Mouse (Mus musculus) heart, adult 10 weeks (tissue): ENCODE results near the gene Tmem204. TPM values are rescaled to one million over a fixed set of nuclear protein-coding genes. Genes with fewer than 3 reads are reported as not detected.

ENCODE experiments used
- polyA plus RNA-seq: library from polyadenylated mRNA; stranded (reverse); fragments of 350-450 nt; fragmentation: Illumina TruSeq; extraction: RNeasy Lipid Tissue Mini Kit (QIAGEN cat#74804); gene quantifications from one replicate; pipeline ENCODE4 v1.2.3, GENCODE M21; 2014; ENCODE audit warnings: low read depth, low replicate concordance

Tmem204 gene
- polyA plus RNA-seq, result 49.6 TPM

DNA sequence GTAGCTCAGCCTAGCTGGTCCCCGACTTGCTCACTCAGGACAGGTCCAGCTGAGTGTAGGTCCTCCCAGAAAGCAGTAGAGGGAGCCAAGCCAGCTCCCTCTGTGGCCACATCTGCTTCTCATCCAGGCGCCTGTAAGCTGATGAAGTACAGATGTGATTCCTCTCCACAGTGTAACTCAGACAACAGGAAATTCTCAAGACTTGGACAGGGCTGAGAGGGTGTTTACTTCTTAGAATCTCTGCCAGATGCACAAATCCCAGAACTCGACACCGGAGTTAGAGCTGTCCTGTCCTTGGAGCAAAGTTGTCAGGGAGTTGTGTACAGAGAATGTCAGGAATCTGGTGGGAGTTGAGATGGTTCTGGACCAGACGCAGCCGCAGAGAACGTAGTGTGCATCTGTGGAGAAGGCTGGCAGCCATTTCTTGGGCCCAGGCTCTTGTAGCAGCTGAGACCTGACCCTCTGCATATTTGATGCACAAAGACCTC is at the start of gene Tmem204:
TSS of gene Tmem204 (minus strand) at position 148 of the 488 bp plus-strand sequence.

DNA sequence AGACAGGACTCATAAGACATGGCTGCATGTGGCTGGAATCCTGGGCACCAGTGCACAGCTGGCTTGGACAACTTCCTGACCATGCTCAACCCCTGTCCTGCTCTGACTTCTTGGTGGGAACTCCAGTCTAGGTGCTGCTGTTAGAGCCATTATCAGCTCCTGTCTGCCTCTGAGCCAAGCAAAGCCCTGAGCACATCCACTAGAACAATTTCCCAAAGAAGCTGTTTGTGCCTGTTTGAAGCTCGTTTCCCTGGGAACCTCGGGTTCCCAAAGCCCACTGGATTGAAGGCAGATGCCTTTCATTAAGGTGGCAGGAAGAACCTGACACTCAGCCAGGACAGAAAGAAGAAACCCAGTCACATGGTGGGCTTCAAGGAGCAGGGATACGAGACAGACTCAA is 37.0 kb upstream of the Tmem204 start, which contains the start of gene Ptx4:
TSS of gene Ptx4 (plus strand) at position 355 of the 400 bp plus-strand sequence.

DNA sequence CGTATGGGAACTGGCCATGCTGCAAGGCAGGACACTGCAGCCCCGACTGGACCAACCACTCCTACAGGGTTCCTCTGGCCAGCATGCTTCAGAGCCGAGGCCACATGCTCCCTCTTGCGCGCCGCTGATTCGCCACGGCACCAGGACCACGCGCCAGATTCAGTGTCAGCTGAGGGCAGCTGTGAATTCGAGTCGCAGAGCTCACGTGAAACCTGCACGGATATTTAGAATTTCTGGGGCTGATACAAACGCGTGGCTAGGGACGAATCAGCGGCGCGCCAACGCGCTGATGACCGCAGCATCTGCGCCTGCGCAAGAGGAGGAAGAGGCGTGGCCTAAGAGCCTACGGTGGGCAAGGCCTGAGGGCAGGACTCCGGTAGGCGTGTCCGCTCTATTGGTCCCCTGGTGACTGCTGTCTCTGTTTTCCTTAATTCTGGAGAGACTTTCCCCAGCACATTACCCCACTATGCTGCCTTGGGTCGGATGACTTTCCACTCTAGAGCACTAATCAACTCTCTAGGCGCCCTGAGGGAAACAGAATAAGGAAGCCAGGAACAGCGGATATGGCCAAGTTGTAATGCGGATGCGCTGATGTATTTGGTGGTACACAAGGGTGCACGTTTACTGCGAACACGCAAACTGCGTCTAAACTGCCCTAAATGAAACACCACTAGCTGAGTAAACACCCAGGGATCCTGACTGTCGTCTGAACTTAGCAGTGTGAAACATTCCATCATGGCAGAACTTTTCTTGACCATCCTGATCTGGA is 32.5 kb upstream of the Tmem204 start, which contains the start of gene Telo2:
TSS of gene Telo2 (minus strand) at position 304 of the 769 bp plus-strand sequence.

DNA sequence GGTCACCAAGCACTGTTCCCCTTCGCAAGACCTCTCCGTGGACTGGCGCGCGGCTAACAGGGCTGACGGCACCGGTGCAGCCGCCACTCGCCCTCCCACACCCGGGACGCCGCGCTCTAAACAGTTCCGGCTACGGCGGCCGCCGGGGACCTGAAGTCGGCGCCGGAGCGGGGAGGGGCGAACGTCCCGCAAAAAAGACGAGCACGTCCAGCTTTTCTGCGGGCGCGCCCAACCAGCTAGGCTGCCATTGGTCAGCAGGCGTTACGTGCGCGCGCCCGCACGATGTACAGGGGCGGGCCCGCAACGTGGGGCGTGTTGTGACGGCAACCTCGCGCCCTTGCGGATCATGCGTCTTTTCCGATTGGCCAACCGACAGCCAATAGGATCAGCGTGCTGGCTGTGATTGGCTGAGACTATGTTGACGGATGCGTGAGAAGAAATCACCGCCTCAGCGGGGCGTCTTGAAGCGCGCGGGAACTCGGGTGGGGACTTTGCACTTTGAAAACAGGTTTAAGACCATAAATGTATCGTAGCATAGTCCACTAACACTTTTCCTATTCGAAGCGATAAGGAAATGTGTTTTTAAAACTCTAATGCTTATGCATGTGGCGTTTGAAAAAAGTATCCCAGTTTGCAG is 67.6 kb downstream of the Tmem204 start, which contains the start of the genes Cramp1l and Ift140:
TSS of gene Cramp1l (minus strand) at position 134 of the 637 bp plus-strand sequence.
TSS of gene Ift140 (plus strand) at position 431 of the 637 bp plus-strand sequence.

Other genes starting within 250 kb of the Tmem204 start
- 79.8 TPM for gene Hagh, start 243.4 kb downstream of the Tmem204 start, polyA plus RNA-seq
- gene Fahd1, start 233.2 kb downstream of the Tmem204 start, polyA plus RNA-seq, result 77.3 TPM
- gene Igfals, start 217.6 kb downstream of the Tmem204 start, polyA plus RNA-seq, result 8.5 TPM
- gene Nubp2, start 197.2 kb downstream of the Tmem204 start, polyA plus RNA-seq, result 22.1 TPM
- gene Spsb3, start 196.9 kb downstream of the Tmem204 start, polyA plus RNA-seq, result 35.8 TPM
- gene Eme2, start 188.5 kb downstream of the Tmem204 start, polyA plus RNA-seq, result 15.4 TPM
- gene Mrps34, start 188.5 kb downstream of the Tmem204 start, polyA plus RNA-seq, result 86.1 TPM
- 30.4 TPM for gene Nme3, start 187.1 kb downstream of the Tmem204 start, polyA plus RNA-seq
- 67.2 TPM for gene Mapk8ip3, start 146.6 kb downstream of the Tmem204 start, polyA plus RNA-seq
- gene Jpt2, start 122.9 kb downstream of the Tmem204 start, polyA plus RNA-seq, result 6.5 TPM
- gene Cramp1l, start 67.8 kb downstream of the Tmem204 start, polyA plus RNA-seq, result 8.1 TPM
- gene Ift140, start 67.5 kb downstream of the Tmem204 start, polyA plus RNA-seq, result 5.2 TPM
- gene Telo2, start 32.4 kb upstream of the Tmem204 start, polyA plus RNA-seq, result 17.6 TPM
- gene Ptx4, start 37.2 kb upstream of the Tmem204 start, polyA plus RNA-seq, result not detected
- gene Clcn7, start 49.8 kb upstream of the Tmem204 start, polyA plus RNA-seq, result 22.7 TPM
- gene Ccdc154, start 78.9 kb upstream of the Tmem204 start, polyA plus RNA-seq, result not detected
- not detected for gene Gm38655, start 91.9 kb upstream of the Tmem204 start, polyA plus RNA-seq
- gene BC003965, start 101.0 kb upstream of the Tmem204 start, polyA plus RNA-seq, result 21.1 TPM
- gene Unkl, start 104.8 kb upstream of the Tmem204 start, polyA plus RNA-seq, result 9.1 TPM
- gene Gnptg, start 156.5 kb upstream of the Tmem204 start, polyA plus RNA-seq, result 18.7 TPM
- 9.7 TPM for gene Tsr3, start 156.6 kb upstream of the Tmem204 start, polyA plus RNA-seq
- gene Baiap3, start 172.8 kb upstream of the Tmem204 start, polyA plus RNA-seq, result 1.0 TPM
- gene Ube2i, start 191.0 kb upstream of the Tmem204 start, polyA plus RNA-seq, result 105 TPM
- not detected for gene Prss34, start 214.8 kb upstream of the Tmem204 start, polyA plus RNA-seq
- gene Prss28, start 225.1 kb upstream of the Tmem204 start, polyA plus RNA-seq, result not detected
- gene Prss29, start 235.1 kb upstream of the Tmem204 start, polyA plus RNA-seq, result not detected